Mouse (Mus musculus) heart, adult 2 months (tissue): ENCODE results near the gene Mpeg1. TPM values are rescaled to one million over a fixed set of nuclear protein-coding genes. Genes with fewer than 3 reads are reported as not detected.

Experiments used
- DNase-seq, 2 experiments: peaks; one replicate each; pipeline ENCODE4 v3.0.0; 2021
- H3K27ac ChIP-seq: fragments of 200-600 bp; 2 replicates; pipeline ENCODE4 v1.8.1; 2022
- H3K27me3 ChIP-seq: fragments of 200-500 bp; 2 replicates; pipeline ENCODE4 v1.6.1; 2012; ENCODE audit warnings: mild to moderate bottlenecking, low read length, inconsistent platforms, mixed read lengths; ENCODE audit not compliant: control insufficient read depth, insufficient read depth
- H3K36me3 ChIP-seq: fragments of 200-500 bp; 2 replicates; pipeline ENCODE4 v1.6.1; 2012; ENCODE audit warnings: low read length, inconsistent platforms; ENCODE audit not compliant: control insufficient read depth, insufficient read depth
- H3K4me1 ChIP-seq: fragments of 200-500 bp; 2 replicates; pipeline ENCODE4 v1.6.1; 2011; ENCODE audit warnings: low read length; ENCODE audit not compliant: control insufficient read depth, insufficient read depth
- H3K4me3 ChIP-seq: fragments of 200-600 bp; 2 replicates; pipeline ENCODE4 v1.8.1; 2022
- H3K79me2 ChIP-seq: fragments of 200-500 bp; replicated peaks from 2 replicates; pipeline ENCODE4 v1.6.1; 2012; ENCODE audit warnings: mild to moderate bottlenecking, inconsistent platforms, low read length, moderate library complexity, mixed read lengths; ENCODE audit not compliant: control insufficient read depth, insufficient read depth
- H3K9ac ChIP-seq: fragments of 200-500 bp; 2 replicates; pipeline ENCODE4 v1.6.1; 2012; ENCODE audit warnings: low read depth, mild to moderate bottlenecking, control low read depth, inconsistent platforms, low read length, mixed read lengths
- CTCF ChIP-seq: fragments of 200-600 bp; IDR thresholded peaks from 2 replicates; pipeline ENCODE4 v1.8.1; 2022; ENCODE audit warnings: antibody characterized with exemption, mild to moderate bottlenecking, moderate library complexity
- EP300 ChIP-seq: fragments of 200-500 bp; IDR thresholded peaks from 2 replicates; pipeline ENCODE4 v1.6.1; 2011; ENCODE audit warnings: low read depth, low read length, control low read depth; ENCODE audit not compliant: insufficient read depth
- POLR2A ChIP-seq: fragments of 200-500 bp; IDR thresholded peaks from 2 replicates; pipeline ENCODE4 v1.6.1; 2011; ENCODE audit warnings: mild to moderate bottlenecking, low read depth, low read length, control low read depth; ENCODE audit not compliant: insufficient read depth
- WGBS: fragments of 180-500 bp; shearing (Covaris S2); methylation state at CpG from one replicate; pipeline ENCODE4 v1.1.7; 2018; 5-methylcytosine and 5-hydroxymethylcytosine counted together
- intact Hi-C: fragments of 180-260 bp; cut with DNase I; formaldehyde crosslinking; loops from one replicate; pipeline ENCODE4 v1.15.1; 2025
- polyA plus RNA-seq: library from polyadenylated mRNA; depleted of rRNA; stranded (reverse); fragments of >200 nt; gene quantifications from 2 replicates; pipeline ENCODE4 v1.2.3, GENCODE M21; 2012
- total RNA-seq, 2 experiments: library from RNA; stranded (reverse); gene quantifications; 2 replicates each; pipeline ENCODE4 v1.2.3; 2021

Gene Mpeg1
- total and polyA plus RNA-seq, 3 experiments, result 3.5 to 8.0 (median 7.4) TPM

- TF ChIP-seq POLR2A (no peak), CTCF (no peak), EP300 (no peak)
- no peaks in the 10 kb centered on the region for H3K36me3 ChIP-seq
- no peaks in the 10 kb centered on the region for H3K27me3 ChIP-seq
- intact Hi-C loops, result no loop called here
- no peak overlapping the region for H3K4me3 ChIP-seq
- no peaks in the 10 kb centered on the region for H3K4me1 ChIP-seq
- WGBS, result 75% methylated on average over 5 of the region's 5 CpGs
- no peaks in the 10 kb centered on the region for H3K79me2 ChIP-seq
- H3K27ac ChIP-seq, result no peak overlapping the region
- no peak overlapping the region for H3K9ac ChIP-seq
- DNase-seq, result no peak
These were observed 33.5 kb upstream of the Mpeg1 start for GRCm38 (mm10) chr19:12427101-12427500.

- TF ChIP-seq POLR2A, result no peak
- no peak for TF ChIP-seq EP300
- TF ChIP-seq CTCF, result no peak
- Histone ChIP-seq H3K27me3 (no peaks in the 10 kb centered on the region), H3K4me1 (no peaks in the 10 kb centered on the region), H3K9ac (no peak within 1 kb of the TSS), H3K27ac (no peak within 1 kb of the TSS), H3K36me3 (no peaks in the 10 kb centered on the region), H3K4me3 (no peak within 1 kb of the TSS), H3K79me2 (no peaks in the 10 kb centered on the region)
- 85% methylated on average over 6 of the region's 6 CpGs for WGBS
- no peak for DNase-seq
- intact Hi-C loops, result no loop called here
These were observed 33.0 kb upstream of the Mpeg1 start, which contains the start of gene Pfpl for GRCm38 (mm10) chr19:12427605-12428004. Gene Pfpl (plus strand): TSS chr19:12427905.

- Histone ChIP-seq H3K4me3 (no peak overlapping the region), H3K27ac (no peak overlapping the region), H3K9ac (no peak overlapping the region), H3K27me3 (no peaks in the 10 kb centered on the region), H3K79me2 (no peaks in the 10 kb centered on the region), H3K4me1 (no peaks in the 10 kb centered on the region; the same call in 1 of the 2 replicates), H3K36me3 (no peaks in the 10 kb centered on the region)
- TF ChIP-seq POLR2A, result no peak
- TF ChIP-seq EP300, result no peak
- TF ChIP-seq CTCF, result peak; percentile 72
- intact Hi-C loops, result loop anchor here (5.0 to 10.0 kb wide), 3 partner anchors 34 to 162 kb away; partner anchors contain the start of genes Dtx4 and Gm4952
- WGBS, result 12% methylated on average over 2 of the region's 2 CpGs
- DNase-seq, result peak in 1 of 2 experiments; percentile 50
These were observed 27.5 kb upstream of the Mpeg1 start for GRCm38 (mm10) chr19:12433033-12433432.

- 72% methylated on average over 4 of the region's 4 CpGs for WGBS
- Histone ChIP-seq H3K4me3 (no peak overlapping the region), H3K27ac (no peak overlapping the region; the same call in 1 of the 2 replicates), H3K9ac (no peak overlapping the region), H3K4me1 (no peaks in the 10 kb centered on the region; the same call in 1 of the 2 replicates), H3K36me3 (no peaks in the 10 kb centered on the region), H3K79me2 (no peaks in the 10 kb centered on the region), H3K27me3 (no peaks in the 10 kb centered on the region)
- TF ChIP-seq EP300 (no peak), CTCF (no peak), POLR2A (no peak)
- intact Hi-C loops, result loop anchor here (10.0 kb wide), 1 partner anchor 160 kb away; the partner anchor contains the start of gene Gm4952
- DNase-seq, result peak in 1 of 2 experiments; percentile 12
These were observed 25.6 kb upstream of the Mpeg1 start for GRCm38 (mm10) chr19:12435011-12435416.

DNA sequence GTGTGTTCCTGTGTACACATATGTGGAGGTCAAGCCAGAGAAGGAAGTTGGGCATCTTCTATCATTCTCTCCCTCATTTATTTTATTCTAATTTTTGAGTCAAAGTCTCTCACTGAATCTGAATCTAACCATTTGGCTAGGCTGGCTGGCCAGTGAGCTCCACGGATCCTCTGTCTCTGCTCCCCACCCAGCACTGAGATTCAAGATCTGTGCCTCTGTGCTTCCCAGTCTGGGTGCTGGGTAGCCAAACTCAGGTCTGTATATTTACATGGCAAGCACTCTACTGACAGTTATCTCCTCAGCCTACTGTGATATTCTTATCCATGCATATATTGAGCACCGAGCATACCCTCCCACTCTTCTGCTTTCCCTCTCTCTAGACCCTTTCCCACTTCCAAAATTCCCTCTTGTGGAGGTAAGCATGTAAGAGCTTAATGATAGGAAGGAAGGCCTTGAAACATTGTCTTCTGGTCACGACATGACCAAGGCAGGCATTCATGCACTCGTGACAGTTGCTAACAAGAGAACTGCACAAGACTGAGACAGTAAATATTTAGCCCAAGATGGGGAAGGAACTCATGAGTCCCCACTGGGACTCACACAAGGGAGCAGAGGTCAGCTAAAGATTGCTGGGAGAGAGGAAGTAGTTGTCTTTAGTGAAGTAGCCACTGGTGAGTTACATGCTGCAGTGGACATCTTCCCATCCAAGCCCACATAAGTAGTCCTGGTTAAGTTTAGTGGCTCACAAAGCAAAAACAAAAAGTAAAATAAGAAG, 24.6 kb upstream of the Mpeg1 start:
- WGBS, result 68% methylated on average over 4 of the region's 4 CpGs
- peak overlapping the region; percentile 41 for H3K27ac ChIP-seq
- DNase-seq, result peak in 1 of 2 experiments; percentile 32
- no peak overlapping the region for H3K4me3 ChIP-seq
- H3K4me1 ChIP-seq, result no peaks in the 10 kb centered on the region; the same call in 1 of the 2 replicates
- no peak overlapping the region for H3K9ac ChIP-seq
- TF ChIP-seq EP300 (no peak), POLR2A (no peak), CTCF (no peak)
- no peaks in the 10 kb centered on the region for H3K79me2 ChIP-seq
- H3K36me3 ChIP-seq, result no peaks in the 10 kb centered on the region
- intact Hi-C loops, result loop anchor here (10.0 kb wide), 1 partner anchor 159 kb away; the partner anchor contains the start of gene Gm4952
- no peaks in the 10 kb centered on the region for H3K27me3 ChIP-seq

- no peak for TF ChIP-seq POLR2A
- TF ChIP-seq EP300, result no peak
- no peak for DNase-seq
- Histone ChIP-seq H3K27me3 (no peaks in the 10 kb centered on the region), H3K27ac (peak overlapping the region; percentile 2; the same call in 1 of the 2 replicates), H3K36me3 (no peaks in the 10 kb centered on the region), H3K4me1 (no peaks in the 10 kb centered on the region; the same call in 1 of the 2 replicates), H3K79me2 (no peaks in the 10 kb centered on the region), H3K9ac (no peak overlapping the region), H3K4me3 (no peak overlapping the region)
- intact Hi-C loops, result loop anchor here (10.0 kb wide), 1 partner anchor 155 kb away; the partner anchor contains the start of gene Gm4952
- 40% methylated on average over 1 of the region's 1 CpGs for WGBS
These were observed 21.0 kb upstream of the Mpeg1 start for GRCm38 (mm10) chr19:12439581-12439980.
